Comparison of ENCODE assay signal across 23 mouse cellular contexts in genomic region chr11:46739501-46739900, GRCm38 (mm10). TPM values are rescaled to one million over a fixed set of nuclear protein-coding genes. Genes with fewer than 3 reads are reported as not detected.
"Had no signal": no experiment of that assay in that cellular context is flagged by ENCODE, and none has a peak within 500 bp of the region (broad histone marks: within the 10 kb centered on the region; RNA-seq: fewer than 3 reads in every experiment).

No protein-coding gene starts in this region.

- H3K27ac ChIP-seq: liver, embryonic 12.5 days; liver, embryonic 14.5 days; midbrain, embryonic 10.5 days; midbrain, embryonic 12.5 days; neural tube, embryonic 13.5 days; neural tube, embryonic 15.5 days had no signal

- H3K27me3 ChIP-seq: liver, embryonic 12.5 days; midbrain, embryonic 12.5 days; neural tube, embryonic 13.5 days; neural tube, embryonic 15.5 days had no signal

- H3K4me2 ChIP-seq: liver, embryonic 12.5 days; midbrain, embryonic 12.5 days; neural tube, embryonic 13.5 days; neural tube, embryonic 15.5 days had no signal

- H3K4me3 ChIP-seq: liver, embryonic 12.5 days; midbrain, embryonic 10.5 days; midbrain, embryonic 12.5 days; myocyte; neural tube, embryonic 13.5 days; neural tube, embryonic 15.5 days had no signal

- H3K9ac ChIP-seq: liver, embryonic 12.5 days; liver, embryonic 14.5 days; midbrain, embryonic 12.5 days; neural tube, embryonic 13.5 days; neural tube, embryonic 15.5 days had no signal

- H3K9me3 ChIP-seq: liver, embryonic 12.5 days; midbrain, embryonic 10.5 days; midbrain, embryonic 12.5 days; neural tube, embryonic 13.5 days; neural tube, embryonic 15.5 days had no signal

- DNase-seq: lung, adult 18-20 months; midbrain, embryonic 14.5 days; retina, postnatal 1 day; right cerebral cortex, adult 18-20 months; right cerebral cortex, postnatal 25 days; right cerebral cortex, postnatal 4 days; spleen, adult 18-20 months; thymus, adult 18-20 months; thymus, postnatal 14 days; thymus, postnatal 36 days had no signal

- ATAC-seq: liver, embryonic 12.5 days; lung, postnatal 0 days; midbrain, embryonic 16.5 days had no signal

- H3K36me3 ChIP-seq: liver, embryonic 12.5 days; midbrain, embryonic 10.5 days; midbrain, embryonic 12.5 days; neural tube, embryonic 13.5 days; neural tube, embryonic 15.5 days had no signal

- H3K4me1 ChIP-seq: liver, embryonic 12.5 days; midbrain, embryonic 10.5 days; midbrain, embryonic 12.5 days; neural tube, embryonic 13.5 days; neural tube, embryonic 15.5 days had no signal

RNA-seq across cellular contexts. Expression of gene Havcr1, which starts 4.6 kb away (rescaled TPM):
- polyA plus RNA-seq: liver, embryonic 12.5 days; liver, embryonic 14.5 days; midbrain, embryonic 12.5 days; midbrain, embryonic 14.5 days; midbrain, embryonic 16.5 days; myocyte; neural tube, embryonic 11.5 days; neural tube, embryonic 13.5 days; stomach, embryonic 14.5 days; stomach, embryonic 16.5 days; thymus, postnatal 0 days had no signal

RNA-seq across cellular contexts. Expression of gene Timd2, which starts 32.6 kb away (rescaled TPM):
- polyA plus RNA-seq: midbrain, embryonic 12.5 days; midbrain, embryonic 16.5 days; myocyte; neural tube, embryonic 11.5 days; neural tube, embryonic 15.5 days; stomach, embryonic 14.5 days had no signal
